Mouse (Mus musculus): ENCODE data around the gene Ext2. TPM values are rescaled to one million over a fixed set of nuclear protein-coding genes. Genes with fewer than 3 reads are reported as not detected.

Gene Ext2
- 10 to 100 TPM; 51.4 to 59.1 (median 55.9) TPM for total RNA-seq (2022)

GRCm38 (mm10) chr2:93822045-93822749, at the start of gene Ext2:
Gene Ext2, minus strand, starts transcription at chr2:93822568.
- peak; percentile 70 to 77 for DNase-seq (ENCODE audit: low spot score in 2 of 2)

- DNase-seq (ENCODE audit: low spot score in 2 of 2): no peak
These were observed 49.1 kb upstream of the Ext2 start for GRCm38 (mm10) chr2:93871411-93871925.

- DNase-seq (ENCODE audit: low spot score in 2 of 2): peak; percentile 51 to 57
These were observed 48.5 kb upstream of the Ext2 start for GRCm38 (mm10) chr2:93870842-93871241.

- DNase-seq (ENCODE audit: low spot score in 2 of 2): no peak
These were observed 46.8 kb upstream of the Ext2 start, which contains the start of gene Accsl for GRCm38 (mm10) chr2:93869107-93869600. Gene Accsl, minus strand, starts transcription at chr2:93869157.

GRCm38 (mm10) chr2:93868566-93868965, 46.2 kb upstream of the Ext2 start:
- no peak for DNase-seq (ENCODE audit: low spot score in 2 of 2)

- no peak for DNase-seq (ENCODE audit: low spot score in 2 of 2)
These were observed 40.9 kb upstream of the Ext2 start for GRCm38 (mm10) chr2:93863229-93863628.

- no peak for DNase-seq (ENCODE audit: low spot score in 2 of 2)
These were observed 36.5 kb upstream of the Ext2 start for GRCm38 (mm10) chr2:93858845-93859244.

GRCm38 (mm10) chr2:93851303-93851702, 28.9 kb upstream of the Ext2 start:
- DNase-seq (ENCODE audit: low spot score in 2 of 2): no peak

GRCm38 (mm10) chr2:93850317-93850944, 28.1 kb upstream of the Ext2 start:
- DNase-seq (ENCODE audit: low spot score in 2 of 2): no peak

- peak; percentile 30 to 39 for DNase-seq (ENCODE audit: low spot score in 2 of 2)
These were observed 27.2 kb upstream of the Ext2 start, which contains the start of gene Accs for GRCm38 (mm10) chr2:93849505-93850089. Gene Accs, minus strand, starts transcription at chr2:93849943.

GRCm38 (mm10) chr2:93841349-93841748, 19.0 kb upstream of the Ext2 start:
- DNase-seq (ENCODE audit: low spot score in 2 of 2): no peak

GRCm38 (mm10) chr2:93840109-93840508, 17.7 kb upstream of the Ext2 start:
- DNase-seq (ENCODE audit: low spot score in 2 of 2): no peak

GRCm38 (mm10) chr2:93838931-93839330, 16.6 kb upstream of the Ext2 start:
- no peak for DNase-seq (ENCODE audit: low spot score in 2 of 2)

- DNase-seq (ENCODE audit: low spot score in 2 of 2): no peak
These were observed 13.9 kb upstream of the Ext2 start for GRCm38 (mm10) chr2:93836232-93836785.

GRCm38 (mm10) chr2:93835596-93835995, 13.2 kb upstream of the Ext2 start:
- no peak for DNase-seq (ENCODE audit: low spot score in 2 of 2)

GRCm38 (mm10) chr2:93823519-93823918, 1.2 kb upstream of the Ext2 start:
- no peak for DNase-seq (ENCODE audit: low spot score in 2 of 2)

GRCm38 (mm10) chr2:93817791-93818190, 4.6 kb downstream of the Ext2 start:
- no peak for DNase-seq (ENCODE audit: low spot score in 2 of 2)

GRCm38 (mm10) chr2:93813343-93813742, 9.0 kb downstream of the Ext2 start:
- no peak for DNase-seq (ENCODE audit: low spot score in 2 of 2)

GRCm38 (mm10) chr2:93811812-93812211, 10.6 kb downstream of the Ext2 start:
- no peak for DNase-seq (ENCODE audit: low spot score in 2 of 2)

GRCm38 (mm10) chr2:93809931-93810330, 12.4 kb downstream of the Ext2 start:
- no peak for DNase-seq (ENCODE audit: low spot score in 2 of 2)

- no peak for DNase-seq (ENCODE audit: low spot score in 2 of 2)
These were observed 14.3 kb downstream of the Ext2 start for GRCm38 (mm10) chr2:93808071-93808470.

- DNase-seq (ENCODE audit: low spot score in 2 of 2): no peak
These were observed 14.9 kb downstream of the Ext2 start for GRCm38 (mm10) chr2:93807440-93807839.

Data from left cerebral cortex, adult 8-10 months (tissue).